Mouse (Mus musculus) lung, postnatal 4 days (tissue): ENCODE data around the gene Pla2g4b.

Experiments used
- DNase-seq, 2 experiments: peaks; one replicate each; pipeline ENCODE4 v3.0.0; 2021

Gene Pla2g4b

DNA sequence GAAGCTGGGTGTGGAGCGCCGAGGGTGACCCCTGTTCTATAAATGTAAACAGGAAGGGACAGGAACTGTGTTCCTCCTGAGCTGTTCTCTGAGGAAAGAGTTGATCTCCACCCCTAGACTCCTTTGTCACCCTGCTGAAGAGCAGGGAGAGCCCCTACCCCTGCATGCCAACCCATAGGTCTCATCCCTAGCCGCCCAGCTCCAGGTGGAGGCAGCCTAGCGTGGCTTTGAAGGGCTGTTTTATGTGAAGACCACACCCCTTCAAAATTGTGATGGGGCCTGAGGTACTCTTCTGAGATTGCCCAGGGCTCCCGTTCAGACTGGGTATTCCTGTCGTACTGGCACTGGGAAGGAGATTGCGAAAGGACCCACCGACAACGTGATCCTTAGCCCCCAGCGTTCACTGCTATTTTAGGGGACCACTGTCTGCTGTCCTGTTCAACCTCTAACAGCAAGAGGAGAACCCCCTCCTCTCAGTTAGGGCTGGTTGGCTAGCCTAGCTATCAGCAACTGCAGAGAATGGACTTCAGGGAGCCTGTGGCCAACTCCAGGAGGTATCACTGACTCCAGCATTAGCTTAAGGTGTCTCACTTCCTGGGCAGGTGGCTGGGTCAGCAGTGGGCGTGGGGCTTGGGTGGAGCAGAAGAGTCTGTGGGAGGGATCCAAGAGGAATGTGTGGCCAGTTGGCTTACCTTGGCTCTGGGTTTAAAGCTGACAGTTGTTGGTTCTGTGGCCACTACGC lies at the start of gene Pla2g4b:
Gene Pla2g4b, plus strand, starts transcription at position 692 of the 742 bp plus-strand sequence.
- no peak for DNase-seq

DNA sequence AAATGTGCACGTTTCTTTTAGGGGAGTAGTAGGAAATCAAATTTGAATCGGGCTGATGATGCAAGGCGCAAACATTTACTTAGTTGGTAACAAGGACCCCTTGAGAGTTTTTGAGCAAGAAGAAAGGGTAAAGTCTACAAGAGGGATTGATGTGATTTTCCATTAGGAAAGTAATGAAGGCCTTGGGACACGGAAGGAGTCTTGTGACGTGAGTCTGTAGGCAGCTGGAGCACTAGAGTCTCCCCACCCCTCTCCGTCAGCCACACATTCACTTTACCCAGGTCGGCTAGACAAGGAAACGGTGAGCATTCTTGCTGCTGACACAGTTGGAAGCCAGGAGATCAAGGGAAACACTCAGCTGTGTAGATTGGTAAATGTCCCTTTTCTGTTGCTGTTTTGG lies 47.3 kb upstream of the Pla2g4b start:
- DNase-seq = peak; percentile 56 to 79

DNA sequence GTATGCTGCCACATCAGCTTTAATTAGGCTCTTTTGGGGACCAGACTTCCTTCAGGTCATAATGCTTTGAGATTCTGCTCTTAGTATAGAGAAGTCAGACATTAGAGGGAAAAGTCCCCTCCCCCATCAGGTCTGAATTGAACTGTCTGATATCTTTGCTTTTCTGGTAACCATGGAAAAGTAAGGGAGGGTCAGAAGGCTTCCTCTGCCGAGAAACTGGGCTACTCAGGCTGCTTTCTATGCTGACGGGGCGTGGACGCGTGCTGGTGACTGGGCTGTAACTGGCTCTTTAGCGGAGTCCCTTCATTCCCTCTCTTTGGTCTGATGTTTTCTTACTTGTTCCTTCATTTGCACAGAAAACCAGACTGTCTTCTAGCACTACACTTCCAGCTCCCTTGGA lies 46.8 kb upstream of the Pla2g4b start:
- peak in 1 of 2 experiments; percentile 22 for DNase-seq

DNA sequence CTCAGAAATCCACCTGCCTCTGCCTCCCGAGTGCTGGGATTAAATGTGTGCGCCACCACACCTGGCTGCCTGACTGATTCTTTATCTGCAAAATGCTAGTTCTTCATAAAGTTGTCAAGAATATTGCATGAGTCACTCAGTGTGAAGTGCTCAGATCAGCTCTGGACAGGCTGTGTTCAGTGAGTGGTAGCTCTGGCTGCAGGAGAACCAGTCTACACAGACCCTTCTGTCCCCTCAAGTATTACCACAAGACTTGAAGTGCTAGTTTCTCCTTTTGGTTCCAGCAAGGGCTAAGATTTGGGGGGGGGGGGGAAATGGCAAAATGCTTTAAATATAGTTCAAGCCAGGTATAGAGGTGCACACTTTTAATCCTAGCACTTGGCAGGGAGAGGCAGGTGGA lies 45.8 kb upstream of the Pla2g4b start:
- no peak for DNase-seq

DNA sequence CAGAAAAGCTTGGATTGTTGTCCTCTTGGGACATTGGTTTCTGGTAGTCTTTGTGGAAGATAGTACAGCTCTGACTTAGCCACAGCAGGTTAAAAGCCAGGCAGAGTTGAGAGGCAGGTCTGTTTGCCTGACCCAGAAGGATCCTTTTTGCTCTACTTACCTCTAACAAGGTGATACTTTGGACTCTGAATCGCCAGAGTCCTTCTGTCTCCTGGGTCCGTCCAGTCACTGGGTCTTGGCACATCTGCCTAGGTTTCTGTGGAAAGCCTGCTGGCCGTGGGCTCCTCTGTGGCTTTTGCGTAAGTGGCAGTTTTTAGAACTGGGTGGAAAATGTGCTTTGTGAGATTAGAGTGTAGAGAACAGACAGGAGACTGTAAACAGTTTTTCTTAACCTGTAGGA lies 44.3 kb upstream of the Pla2g4b start:
- DNase-seq = no peak

DNA sequence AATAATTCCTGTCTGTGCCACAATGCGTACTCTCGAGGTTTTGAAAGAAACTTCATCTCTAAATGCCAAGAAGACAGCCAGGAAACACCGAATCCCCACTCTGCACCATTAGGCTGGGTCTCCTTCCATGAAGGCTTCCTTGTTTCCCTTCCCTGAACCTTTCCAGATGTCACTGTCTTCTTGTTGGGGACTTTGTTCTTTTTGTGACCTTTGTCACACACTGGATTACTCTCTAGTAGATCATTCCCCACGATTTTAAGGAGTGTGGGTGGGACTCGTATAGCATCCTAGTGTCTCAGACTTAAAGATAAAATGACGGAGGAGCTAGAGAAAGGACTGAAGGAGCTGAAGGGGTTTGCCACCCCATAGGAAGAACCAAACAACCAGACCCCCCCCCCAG lies 42.3 kb upstream of the Pla2g4b start:
- DNase-seq = no peak

DNA sequence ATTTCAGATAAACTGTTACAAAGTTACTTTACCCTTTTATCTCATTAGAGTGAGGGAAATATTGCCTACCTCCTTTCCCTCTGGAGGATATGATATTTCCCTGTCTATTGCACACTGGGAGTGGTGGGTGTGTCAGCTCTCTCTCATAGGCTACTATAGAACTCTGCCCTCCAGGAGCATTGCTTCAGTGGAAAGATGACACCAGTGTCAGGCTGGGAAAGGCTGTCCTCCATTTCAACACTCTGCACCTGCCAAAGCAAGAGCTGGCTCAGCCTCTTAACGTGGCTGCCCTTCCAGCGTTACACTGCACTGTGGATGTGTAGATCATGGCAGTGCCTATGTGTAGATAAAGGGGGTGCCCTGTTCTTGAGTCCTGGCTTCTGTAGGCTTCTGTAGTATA lies 40.9 kb upstream of the Pla2g4b start:
- no peak for DNase-seq

DNA sequence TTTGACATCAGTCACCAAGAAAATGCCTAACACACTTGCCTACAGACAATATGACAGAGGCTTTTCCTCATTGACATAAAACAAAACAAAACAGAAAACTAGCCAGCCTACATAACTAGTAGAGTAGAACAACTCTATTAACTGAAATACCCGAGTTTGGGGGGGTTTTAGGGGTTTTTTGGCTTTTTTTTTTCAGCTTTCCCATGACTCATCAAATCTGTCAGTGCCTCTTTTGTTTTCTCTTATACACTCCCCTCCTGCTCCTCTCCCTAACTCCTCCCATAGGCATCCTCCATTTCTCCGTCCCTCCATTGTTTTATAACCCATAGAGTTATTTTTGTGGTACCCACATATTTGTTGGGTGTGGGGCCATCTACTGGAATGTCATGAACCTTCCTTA lies 39.7 kb upstream of the Pla2g4b start:
- no peak for DNase-seq

DNA sequence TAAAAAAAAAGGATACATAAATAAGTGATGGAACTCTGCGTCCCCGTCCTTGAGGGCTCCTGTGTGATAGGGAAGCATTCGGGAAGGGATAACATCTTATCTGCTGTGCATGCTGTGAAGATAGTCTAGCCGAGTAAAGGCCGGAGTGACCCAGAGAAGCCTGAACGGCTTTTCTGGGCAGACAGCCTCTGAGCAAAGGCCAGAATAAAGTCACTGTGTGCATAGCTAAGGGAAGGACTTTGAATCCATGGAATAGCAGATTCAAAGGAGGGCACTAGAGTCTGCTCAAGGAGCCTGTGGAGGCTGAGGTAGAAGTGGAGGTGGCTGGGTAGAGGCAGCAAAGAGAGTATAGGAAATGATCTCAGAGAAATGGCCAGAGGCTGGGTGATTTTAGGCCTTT lies 38.4 kb upstream of the Pla2g4b start:
- DNase-seq = no peak

DNA sequence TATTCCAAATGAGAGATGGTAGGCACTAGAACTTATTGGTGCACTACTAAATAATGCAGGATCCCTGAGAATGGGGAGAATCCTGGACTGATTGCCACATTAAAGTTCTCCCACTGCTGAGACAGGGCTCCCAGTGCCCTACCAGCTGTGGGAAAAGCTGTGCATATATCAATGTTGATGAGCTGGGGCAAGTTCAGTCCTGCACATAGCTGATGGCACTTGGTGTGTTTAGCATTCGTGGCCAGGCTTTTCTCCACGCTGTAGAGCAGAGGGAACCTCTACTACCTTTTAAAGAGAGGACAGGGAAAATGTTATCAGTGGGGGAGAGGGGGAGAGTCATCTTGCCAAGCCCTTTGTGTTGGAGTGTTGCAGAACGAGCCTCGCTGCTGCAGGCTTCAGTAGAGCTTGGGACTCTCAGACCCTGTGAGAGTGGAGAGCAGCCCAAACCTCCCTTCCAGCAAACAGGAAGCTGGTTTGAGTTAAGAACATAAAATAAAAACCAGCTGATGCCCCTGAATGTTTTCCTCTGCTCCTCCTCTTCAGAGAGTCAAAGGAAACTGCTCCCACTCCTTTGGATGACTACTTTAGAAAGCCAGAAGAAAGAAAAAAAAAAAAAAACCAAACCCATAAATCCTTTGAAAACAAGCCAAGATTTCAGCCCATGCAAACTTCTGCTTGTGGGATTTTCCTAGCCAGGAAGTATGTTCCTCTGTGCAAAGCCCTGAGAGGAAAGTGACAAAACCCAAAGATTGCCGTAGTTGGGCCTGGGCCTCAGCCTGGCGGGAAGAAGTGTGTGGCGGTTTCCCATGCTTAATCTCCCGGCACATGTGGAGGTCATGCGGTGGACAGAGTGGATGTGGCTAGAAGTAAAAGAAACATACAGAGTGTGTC lies 37.6 kb upstream of the Pla2g4b start:
- peak; percentile 50 to 61 for DNase-seq

DNA sequence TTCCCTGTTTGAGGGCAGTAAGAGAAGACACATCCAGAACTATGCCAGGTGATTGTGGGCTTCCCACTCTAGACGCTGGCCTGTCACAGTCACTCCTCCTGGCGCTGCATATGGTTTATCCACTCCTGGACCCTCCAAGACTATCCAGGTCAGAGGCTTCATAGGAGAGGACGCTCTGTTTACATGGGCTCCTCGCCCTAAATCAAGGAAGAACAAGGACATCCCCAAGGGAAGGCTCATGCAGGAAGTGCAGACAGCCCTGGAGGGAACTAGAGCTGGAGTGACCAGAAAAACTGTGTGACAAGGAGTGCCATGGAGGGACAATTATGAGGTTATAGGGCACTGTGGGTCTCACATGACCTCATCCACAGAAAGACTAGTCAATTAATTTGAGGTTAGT lies 35.9 kb upstream of the Pla2g4b start:
- DNase-seq = no peak

DNA sequence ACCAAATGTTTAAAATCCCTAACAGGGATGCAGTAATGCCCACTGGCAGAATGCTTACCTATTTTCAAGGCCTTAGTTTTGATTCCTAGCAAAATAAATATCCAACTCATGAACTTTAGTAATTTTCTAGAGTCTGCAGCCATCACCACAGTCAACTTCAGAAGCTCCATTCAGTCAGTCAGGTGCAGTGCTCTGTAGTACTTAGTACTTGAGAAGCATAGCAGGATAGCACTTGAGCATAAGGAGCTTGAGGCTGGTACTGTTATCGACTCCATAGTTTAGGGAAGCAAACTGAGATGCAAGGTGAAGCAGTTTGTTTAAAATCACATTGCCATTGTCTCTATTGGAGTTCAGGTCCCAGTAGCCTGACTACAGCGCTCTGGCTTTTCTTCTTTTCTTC lies 33.5 kb upstream of the Pla2g4b start:
- no peak for DNase-seq

DNA sequence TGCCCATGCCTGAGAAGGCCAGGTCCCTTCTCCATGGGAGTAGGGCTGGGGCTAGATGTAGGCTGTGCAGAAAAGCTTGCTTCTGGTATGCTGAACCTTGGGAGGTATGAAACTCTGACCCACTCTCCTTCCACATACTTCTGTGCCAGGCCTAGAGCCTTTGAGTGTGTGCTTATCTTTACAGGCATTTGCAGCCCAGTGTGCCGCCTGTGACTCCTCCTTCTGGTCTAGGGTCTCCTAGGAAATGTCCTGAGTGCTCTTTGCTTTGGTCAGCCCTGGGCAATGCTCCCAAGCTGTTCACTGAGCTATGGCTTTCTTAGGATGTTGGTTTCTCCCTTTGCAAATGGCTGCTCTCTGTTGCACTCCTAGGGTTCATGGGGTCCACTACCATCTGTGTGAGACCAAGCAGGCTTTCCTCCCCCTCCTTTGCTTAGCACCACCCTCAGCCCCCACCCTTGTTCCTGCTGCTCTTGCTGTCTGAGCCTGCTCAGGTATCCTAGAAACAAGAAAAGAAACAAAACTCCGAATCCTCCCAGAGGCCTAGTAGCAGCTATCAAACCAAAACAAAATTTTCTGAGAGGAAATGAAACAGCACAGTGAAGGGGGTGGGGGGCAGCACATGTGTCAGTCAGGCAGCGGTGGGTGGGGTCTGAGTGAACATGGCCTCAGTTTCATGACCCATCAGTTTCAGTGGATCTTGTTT lies 32.2 kb upstream of the Pla2g4b start:
- DNase-seq = peak; percentile 59 to 79

DNA sequence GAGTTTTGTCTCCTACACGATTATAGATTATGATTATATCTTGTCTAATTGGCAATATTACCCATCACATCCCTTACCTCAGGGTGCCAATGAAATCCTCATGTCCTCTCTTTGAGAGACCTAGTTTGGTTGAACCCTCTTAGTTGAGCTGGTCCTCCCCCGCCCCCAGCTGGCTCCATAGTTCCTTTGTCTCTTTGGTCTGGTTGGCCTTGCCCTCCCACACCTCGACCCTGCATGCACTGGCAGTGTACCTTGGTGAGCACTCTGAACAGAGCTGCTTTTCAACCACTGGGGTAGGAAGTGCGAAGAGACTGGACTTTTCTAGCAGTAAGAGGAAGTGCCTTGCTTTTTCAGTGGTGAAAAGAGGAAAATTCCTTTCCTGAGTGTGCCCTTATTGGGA lies 31.3 kb upstream of the Pla2g4b start:
- DNase-seq = no peak

DNA sequence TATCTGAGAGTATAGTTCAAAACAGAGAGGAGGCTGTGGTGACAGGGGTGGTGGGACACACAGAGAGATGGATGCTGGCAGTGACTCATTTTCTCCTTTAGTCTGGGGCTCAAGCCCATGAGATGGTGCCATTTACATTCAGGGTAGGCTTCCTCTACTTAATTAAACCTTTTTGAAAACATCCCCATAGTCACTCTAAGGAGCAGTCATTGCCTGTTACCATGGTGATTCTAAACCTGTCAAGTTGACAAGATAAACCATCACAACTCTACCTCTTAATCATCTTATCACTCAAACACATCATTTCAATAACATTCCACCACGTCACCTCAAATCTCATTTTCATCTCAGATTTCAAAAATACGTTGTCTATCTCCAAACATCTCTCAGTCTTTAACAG lies 29.2 kb upstream of the Pla2g4b start:
- DNase-seq = no peak

DNA sequence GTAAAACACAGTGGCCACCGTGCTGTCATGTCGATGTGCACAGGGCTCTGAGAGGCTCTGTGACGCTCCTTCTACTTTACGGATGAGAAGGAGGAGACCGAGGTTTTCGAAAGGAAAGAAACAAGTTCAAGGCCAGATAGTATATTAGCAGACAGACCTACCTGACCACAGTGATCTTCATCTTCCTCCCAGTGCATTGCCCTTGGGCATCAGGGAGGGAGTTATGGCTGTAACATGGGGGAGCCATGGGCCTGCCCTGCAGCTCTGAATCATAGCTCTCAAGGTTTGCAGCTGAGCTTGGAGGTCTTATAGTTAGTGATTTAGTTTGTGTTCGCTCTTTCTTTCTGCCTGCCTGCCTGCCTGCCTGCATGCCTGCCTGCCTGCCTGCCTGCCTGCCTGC lies 26.5 kb upstream of the Pla2g4b start:
- DNase-seq = no peak

DNA sequence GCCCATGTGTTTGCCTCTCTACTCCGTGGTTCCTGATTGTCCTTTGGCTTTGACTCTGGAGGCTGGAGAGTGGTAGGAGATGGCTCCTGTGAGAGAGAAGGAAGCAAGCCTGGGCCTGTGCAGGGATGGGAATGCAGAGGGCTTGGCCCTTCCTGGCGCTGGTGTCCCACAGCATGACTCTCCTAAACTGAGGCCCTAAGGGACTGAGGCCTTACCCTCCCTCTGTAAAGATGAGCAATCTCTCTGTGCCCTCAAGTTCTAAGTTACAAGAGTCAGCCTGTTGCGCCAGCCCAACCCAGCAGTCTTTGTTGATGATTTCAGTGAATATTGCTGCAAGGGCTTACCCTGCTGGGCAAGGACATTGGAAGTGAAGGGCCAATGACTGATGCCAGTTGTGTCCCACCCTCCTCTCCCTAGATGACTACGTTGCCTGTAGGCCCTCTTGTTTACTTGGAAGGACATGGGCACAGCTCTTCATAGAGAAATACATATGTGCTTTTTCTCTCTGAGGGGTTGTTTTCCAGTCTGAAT lies 25.5 kb upstream of the Pla2g4b start:
- DNase-seq = peak in 1 of 2 experiments; percentile 23

DNA sequence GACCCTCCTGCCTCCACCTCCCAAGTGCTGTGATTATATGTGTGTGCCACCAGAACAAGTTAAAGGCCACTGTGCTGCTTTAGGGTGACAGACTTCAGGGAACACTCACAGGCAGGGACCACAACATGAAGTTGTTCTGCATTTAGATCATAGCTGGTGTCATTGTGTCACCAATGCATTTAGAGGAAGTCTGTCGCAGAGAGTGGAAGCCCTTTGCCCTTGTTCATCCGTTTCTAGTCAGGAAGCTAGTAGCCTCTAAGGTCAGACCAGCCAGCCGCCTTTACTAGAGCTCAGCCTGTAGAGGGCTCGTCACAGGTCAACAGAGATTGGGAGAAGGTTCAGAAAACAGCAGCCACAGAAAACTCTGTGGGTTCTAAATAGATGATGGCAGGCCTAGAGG lies 24.5 kb upstream of the Pla2g4b start:
- peak in 1 of 2 experiments; percentile 53 for DNase-seq

DNA sequence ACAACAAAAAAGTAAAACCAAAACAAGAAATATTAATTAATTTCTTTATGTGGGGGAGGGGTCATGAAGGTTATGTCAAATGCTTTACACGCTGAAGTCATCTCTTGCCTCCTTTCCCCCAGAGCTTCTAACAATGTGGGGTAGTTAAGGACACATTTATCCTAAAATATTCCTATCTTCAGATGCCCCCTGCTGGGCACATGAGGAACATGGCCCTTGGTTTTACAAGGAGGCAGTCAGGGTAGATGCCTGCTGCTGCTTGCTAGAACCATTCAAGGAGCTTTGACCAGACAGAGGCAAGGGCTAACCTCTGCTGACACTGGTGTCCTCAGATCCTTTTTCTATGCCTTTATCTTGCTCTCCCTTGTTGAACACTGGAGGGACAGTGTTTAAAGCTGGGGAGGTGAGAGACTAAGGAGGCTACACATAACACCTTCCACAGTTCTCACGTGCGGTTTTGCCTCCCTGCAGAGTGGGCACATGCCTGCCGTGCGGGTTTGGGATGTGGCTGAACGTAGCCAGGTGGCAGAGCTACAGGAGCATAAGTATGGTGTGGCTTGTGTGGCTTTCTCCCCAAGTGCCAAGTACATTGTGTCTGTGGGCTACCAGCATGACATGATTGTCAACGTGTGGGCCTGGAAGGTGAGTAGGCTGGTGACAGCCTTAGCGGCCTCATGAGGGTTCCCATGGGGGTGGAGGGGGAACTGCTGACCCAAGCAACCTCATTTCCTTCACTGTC lies 21.6 kb upstream of the Pla2g4b start:
- peak in 1 of 2 experiments; percentile 68 for DNase-seq

DNA sequence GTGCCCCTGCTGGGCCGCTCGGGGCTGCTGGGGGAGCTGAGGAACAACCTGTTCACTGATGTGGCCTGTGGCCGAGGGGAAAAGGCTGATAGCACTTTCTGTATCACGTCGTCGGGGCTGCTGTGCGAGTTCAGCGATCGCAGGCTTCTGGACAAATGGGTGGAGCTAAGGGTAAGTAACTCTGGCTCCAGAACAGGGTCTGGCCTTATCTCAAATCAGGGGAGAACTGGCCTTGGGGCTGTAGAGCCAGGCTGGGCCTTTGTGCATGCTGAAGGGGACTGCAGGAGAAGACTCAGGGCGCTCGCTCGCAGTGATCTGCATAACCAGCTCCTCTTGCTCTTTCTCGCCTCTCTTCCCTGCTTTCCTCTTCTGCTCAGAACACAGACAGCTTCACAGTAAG lies 20.3 kb upstream of the Pla2g4b start:
- DNase-seq = no peak

DNA sequence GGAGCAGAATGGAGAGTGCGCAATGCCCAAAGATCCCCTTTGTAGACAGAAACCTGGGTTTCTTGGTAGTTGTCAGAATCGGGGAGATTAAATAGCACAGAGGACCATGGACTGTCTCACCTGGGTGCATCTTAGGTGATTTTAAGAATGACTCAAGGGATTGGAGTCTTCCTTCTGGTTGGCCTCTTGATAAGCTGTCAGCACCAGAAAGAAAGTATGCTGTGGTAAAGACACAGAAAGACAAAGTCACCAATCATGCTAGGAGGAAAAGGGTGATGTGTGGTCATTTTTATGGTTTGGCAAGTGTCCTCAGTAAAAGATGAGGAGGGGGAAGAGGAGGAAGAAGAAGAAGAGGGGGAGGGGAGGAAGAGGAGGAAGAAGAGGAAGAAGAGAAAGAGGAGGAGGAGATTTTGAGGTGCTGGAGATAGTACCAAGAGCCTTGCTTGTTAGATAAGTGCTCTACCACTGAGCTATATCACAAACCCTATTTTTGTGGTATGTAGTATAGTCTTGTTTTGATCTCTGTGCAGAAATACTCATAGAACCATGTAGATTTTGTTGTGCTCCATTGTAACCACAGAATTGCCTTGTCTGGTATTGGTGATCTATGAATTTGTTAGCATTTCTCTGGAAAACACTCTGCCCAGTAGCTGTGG lies 19.3 kb upstream of the Pla2g4b start:
- no peak for DNase-seq

DNA sequence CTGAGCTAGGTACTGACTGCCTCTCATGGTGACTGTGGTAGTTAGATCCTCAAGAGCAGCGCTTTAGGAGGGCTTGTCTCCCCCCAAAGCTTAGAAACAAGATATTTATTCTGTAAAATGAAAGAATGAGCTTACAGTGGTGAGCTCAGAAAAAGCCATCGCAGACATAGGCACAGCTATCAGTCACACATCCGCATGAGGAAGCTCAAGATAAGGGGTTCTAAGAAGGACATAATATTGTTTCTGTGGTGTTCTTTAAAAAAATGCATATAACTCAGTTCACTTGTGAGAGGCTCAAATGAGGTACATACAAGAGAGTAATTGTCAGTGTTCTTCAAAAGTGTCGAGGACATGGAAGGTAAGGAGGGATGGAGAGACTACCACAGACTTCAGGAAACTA lies 17.3 kb upstream of the Pla2g4b start:
- DNase-seq = no peak
